Mouse (Mus musculus): ENCODE measurements around the gene Arsb. TPM values are rescaled to one million over a fixed set of nuclear protein-coding genes. Genes with fewer than 3 reads are reported as not detected.

The Arsb gene
- total and polyA plus RNA-seq, 2 experiments from 2014 or later = 13.6 to 16.3 TPM

GRCm38 (mm10) chr13:93957907-93958306, 186.5 kb downstream of the Arsb start:
- Histone ChIP-seq H3K27me3 (ENCODE audit: insufficient read depth, low read length) (no peaks in the 10 kb centered on the region), H3K4me2 (ENCODE audit: low read depth) (no peak overlapping the region), H3K9me3 (ENCODE audit: low read length) (no peaks in the 10 kb centered on the region), H3K4me1 (ENCODE audit: insufficient read depth) (no peaks in the 10 kb centered on the region), H3K36me3 (ENCODE audit: insufficient read depth) (no peaks in the 10 kb centered on the region), H3K27ac (ENCODE audit: low read depth, low read length) (no peak overlapping the region), H3K4me3 (ENCODE audit: low read depth, low read length) (no peak overlapping the region), H3K9ac (no peak overlapping the region)
- ATAC-seq = no peak
- WGBS = 85% methylated on average over 8 of the region's 8 CpGs
- TF ChIP-seq CTCF (IDR thresholded peaks at IDR 0.05; ENCODE audit: low read depth) = no peak
- no peak for DNase-seq

GRCm38 (mm10) chr13:93966271-93966670, 194.8 kb downstream of the Arsb start:
- ATAC-seq (peak; percentile 67; the same call in 1 of the 2 replicates), DNase-seq (peak; percentile 16)

GRCm38 (mm10) chr13:93967138-93967537, 195.7 kb downstream of the Arsb start:
- 15% methylated on average over 9 of the region's 9 CpGs for WGBS
- no peaks in the 10 kb centered on the region; the same call in 1 of the 2 replicates for H3K4me1 ChIP-seq (ENCODE audit: insufficient read depth)
- H3K27me3 ChIP-seq (ENCODE audit: insufficient read depth, low read length) = no peaks in the 10 kb centered on the region
- no peak for TF ChIP-seq CTCF (IDR thresholded peaks at IDR 0.05; ENCODE audit: low read depth)
- ATAC-seq = peak; percentile 89
- no peak overlapping the region for H3K4me3 ChIP-seq (ENCODE audit: low read depth, low read length)
- 0 out of 2 replicates have a peak overlapping the region, but pooled peaks have one; percentile 1 for H3K27ac ChIP-seq (ENCODE audit: low read depth, low read length)
- H3K9ac ChIP-seq = no peak overlapping the region
- H3K36me3 ChIP-seq (ENCODE audit: insufficient read depth) = no peaks in the 10 kb centered on the region
- no peaks in the 10 kb centered on the region for H3K9me3 ChIP-seq (ENCODE audit: low read length)
- peak; percentile 56 for DNase-seq
- H3K4me2 ChIP-seq (ENCODE audit: low read depth) = no peak overlapping the region

More at GRCm38 (mm10) chr13:93966271-93966670, 194.8 kb downstream of the Arsb start:
- H3K9ac ChIP-seq = no peak overlapping the region
- no peaks in the 10 kb centered on the region for H3K36me3 ChIP-seq (ENCODE audit: insufficient read depth)
- H3K4me1 ChIP-seq (ENCODE audit: insufficient read depth) = no peaks in the 10 kb centered on the region; the same call in 1 of the 2 replicates
- H3K27me3 ChIP-seq (ENCODE audit: insufficient read depth, low read length) = no peaks in the 10 kb centered on the region
- no peaks in the 10 kb centered on the region for H3K9me3 ChIP-seq (ENCODE audit: low read length)
- no peak overlapping the region for H3K27ac ChIP-seq (ENCODE audit: low read depth, low read length)
- H3K4me3 ChIP-seq (ENCODE audit: low read depth, low read length) = no peak overlapping the region
- no peak overlapping the region for H3K4me2 ChIP-seq (ENCODE audit: low read depth)
- TF ChIP-seq CTCF (IDR thresholded peaks at IDR 0.05; ENCODE audit: low read depth) = no peak

DNA sequence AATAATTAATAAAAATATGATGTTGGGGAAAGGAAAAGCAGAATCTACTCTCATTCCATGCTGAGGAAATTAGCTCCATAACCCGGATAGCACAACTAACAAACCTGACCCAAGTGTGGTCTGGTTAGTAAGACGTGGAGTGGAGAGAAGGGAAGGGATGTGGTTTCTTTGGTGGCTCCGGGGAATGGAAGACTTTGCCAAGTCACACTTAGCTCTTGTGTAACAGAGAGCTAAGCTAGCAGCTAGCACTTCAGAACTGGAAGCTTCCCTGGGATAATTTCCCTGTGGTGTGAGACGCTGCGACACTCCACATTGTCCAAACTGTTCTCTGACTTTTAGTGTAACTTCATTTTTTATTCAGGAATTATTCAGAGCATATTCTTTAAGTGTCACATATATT, 198.7 kb downstream of the Arsb start:
- H3K36me3 ChIP-seq (ENCODE audit: insufficient read depth) = no peaks in the 10 kb centered on the region
- DNase-seq (no peak), ATAC-seq (no peak)
- H3K4me3 ChIP-seq (ENCODE audit: low read depth, low read length) = no peak overlapping the region
- H3K27me3 ChIP-seq (ENCODE audit: insufficient read depth, low read length) = no peaks in the 10 kb centered on the region
- H3K9me3 ChIP-seq (ENCODE audit: low read length) = no peaks in the 10 kb centered on the region
- no peak overlapping the region for H3K9ac ChIP-seq
- no peak overlapping the region for H3K27ac ChIP-seq (ENCODE audit: low read depth, low read length)
- 88% methylated on average over 5 of the region's 5 CpGs for WGBS
- TF ChIP-seq CTCF (IDR thresholded peaks at IDR 0.05; ENCODE audit: low read depth) = no peak
- H3K4me1 ChIP-seq (ENCODE audit: insufficient read depth) = no peaks in the 10 kb centered on the region; the same call in 1 of the 2 replicates
- no peak overlapping the region for H3K4me2 ChIP-seq (ENCODE audit: low read depth)

- no peak for TF ChIP-seq CTCF (IDR thresholded peaks at IDR 0.05; ENCODE audit: low read depth)
- DNase-seq (no peak), ATAC-seq (no peak)
- Histone ChIP-seq H3K27me3 (ENCODE audit: insufficient read depth, low read length) (no peaks in the 10 kb centered on the region), H3K9ac (no peak overlapping the region), H3K27ac (ENCODE audit: low read depth, low read length) (no peak overlapping the region), H3K36me3 (ENCODE audit: insufficient read depth) (no peaks in the 10 kb centered on the region), H3K4me2 (ENCODE audit: low read depth) (no peak overlapping the region), H3K4me3 (ENCODE audit: low read depth, low read length) (no peak overlapping the region), H3K4me1 (ENCODE audit: insufficient read depth) (no peaks in the 10 kb centered on the region), H3K9me3 (ENCODE audit: low read length) (no peaks in the 10 kb centered on the region)
- 82% methylated on average over 3 of the region's 3 CpGs for WGBS
These were observed 201.0 kb downstream of the Arsb start for GRCm38 (mm10) chr13:93972423-93972822.

DNA sequence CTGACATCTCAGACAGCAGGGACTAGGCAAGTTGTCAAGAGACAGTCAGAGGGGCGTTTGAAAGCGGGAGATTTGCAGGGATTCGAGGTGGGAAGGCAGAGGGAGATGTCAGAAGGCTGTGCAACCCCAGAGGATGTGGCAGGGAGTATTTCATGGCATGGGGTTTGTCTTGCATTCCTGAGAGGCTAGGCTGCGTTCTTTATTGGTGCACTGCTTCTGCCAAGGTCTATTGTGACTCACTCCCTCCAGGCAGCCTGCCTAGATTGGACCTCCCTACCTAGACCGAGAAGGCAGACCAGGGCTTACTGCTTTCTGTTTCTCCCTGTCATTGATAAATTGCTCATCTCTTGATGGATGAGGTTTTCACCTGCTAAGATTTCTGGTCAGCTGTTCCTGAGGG, 204.2 kb downstream of the Arsb start:
- WGBS = 83% methylated on average over 5 of the region's 5 CpGs
- no peaks in the 10 kb centered on the region for H3K27me3 ChIP-seq (ENCODE audit: insufficient read depth, low read length)

GRCm38 (mm10) chr13:93976897-93977530, 205.6 kb downstream of the Arsb start:
- Histone ChIP-seq H3K4me2 (ENCODE audit: low read depth) (no peak overlapping the region), H3K36me3 (ENCODE audit: insufficient read depth) (no peaks in the 10 kb centered on the region), H3K4me1 (ENCODE audit: insufficient read depth) (no peaks in the 10 kb centered on the region), H3K9ac (no peak overlapping the region), H3K27me3 (ENCODE audit: insufficient read depth, low read length) (no peaks in the 10 kb centered on the region), H3K27ac (ENCODE audit: low read depth, low read length) (no peak overlapping the region), H3K9me3 (ENCODE audit: low read length) (no peaks in the 10 kb centered on the region), H3K4me3 (ENCODE audit: low read depth, low read length) (no peak overlapping the region)
- DNase-seq (no peak), ATAC-seq (no peak)
- TF ChIP-seq CTCF (IDR thresholded peaks at IDR 0.05; ENCODE audit: low read depth) = no peak
- WGBS = 82% methylated on average over 10 of the region's 10 CpGs

More for the DNA sequence above, 204.2 kb downstream of the Arsb start:
- H3K9ac ChIP-seq = no peak overlapping the region
- no peak for ATAC-seq
- no peak for DNase-seq
- H3K9me3 ChIP-seq (ENCODE audit: low read length) = no peaks in the 10 kb centered on the region
- no peak for TF ChIP-seq CTCF (IDR thresholded peaks at IDR 0.05; ENCODE audit: low read depth)
- no peak overlapping the region for H3K4me2 ChIP-seq (ENCODE audit: low read depth)
- no peak overlapping the region for H3K4me3 ChIP-seq (ENCODE audit: low read depth, low read length)
- H3K27ac ChIP-seq (ENCODE audit: low read depth, low read length) = no peak overlapping the region
- no peaks in the 10 kb centered on the region for H3K4me1 ChIP-seq (ENCODE audit: insufficient read depth)
- no peaks in the 10 kb centered on the region for H3K36me3 ChIP-seq (ENCODE audit: insufficient read depth)

Data from forebrain, postnatal 0 days (tissue).